8 mouse cellular contexts compared by ENCODE assay signal in genomic region chr14:47104246-47105173, GRCm38 (mm10).
DNase-seq lines count a peak whose midpoint lies in the region; ATAC-seq lines count a peak whose summit lies in the region.

No protein-coding gene starts in this region.

- no peaks in the 10 kb centered on the region for H3K9me3 ChIP-seq in embryonic facial prominence, embryonic 15.5 days (replicated peaks)

- no peak overlapping the region for H3K9ac ChIP-seq in embryonic facial prominence, embryonic 15.5 days

- peak overlapping the region; percentile 2; the same call in 1 of the 2 replicates for H3K4me3 ChIP-seq in embryonic facial prominence, embryonic 15.5 days (replicated peaks)

- H3K36me3 ChIP-seq in embryonic facial prominence, embryonic 15.5 days: 0 out of 2 replicates have a peak, but pooled peaks cover 7% of the 10 kb centered on the region

- H3K4me2 ChIP-seq in embryonic facial prominence, embryonic 15.5 days (replicated peaks): peak overlapping the region; percentile 29

- no peaks in the 10 kb centered on the region for H3K27me3 ChIP-seq in embryonic facial prominence, embryonic 15.5 days

- no peak for ATAC-seq in embryonic facial prominence, embryonic 15.5 days (ENCODE audit: insufficient number of reproducible peaks, low FRiP score, low TSS enrichment, low read depth)
- ATAC-seq in erythroblast, adult 5-6 weeks (replicated peaks; ENCODE audit: low FRiP score, poor library complexity, severe bottlenecking): no peak

- peak overlapping the region; percentile 3 for H3K27ac ChIP-seq in embryonic facial prominence, embryonic 15.5 days (replicated peaks)

- intact Hi-C loops in gastrocnemius, postnatal 14 days (cut with DNase I; ENCODE audit: low total_unique reads): no loop called here

- DNase-seq in gastrocnemius, postnatal 14 days: peak; percentile 25
- DNase-seq in gastrocnemius, adult 18-20 months (ENCODE audit: low spot score): no peak
- DNase-seq in A20 (ENCODE audit: low read depth, low spot score): peak; percentile 22
- DNase-seq in lung, postnatal 10 days: peak; percentile 13
- no peak for DNase-seq in retina, embryonic 14.5 days (ENCODE audit: low spot score)
- DNase-seq in retina, postnatal 1 day: no peak

- WGBS in embryonic facial prominence, embryonic 15.5 days: 21% methylated on average over 19 of the region's 19 CpGs

- peaks cover 12% of the 10 kb centered on the region for H3K4me1 ChIP-seq in embryonic facial prominence, embryonic 15.5 days

Comparison
In these comparisons a context has a peak if more than half of its experiments do, and no peak if none do; other contexts are left out.
1. DNase-seq: peak in gastrocnemius, postnatal 14 days (single experiment), A20 (single experiment) and lung, postnatal 10 days (single experiment); none in gastrocnemius, adult 18-20 months (single experiment), retina, embryonic 14.5 days (single experiment) and retina, postnatal 1 day (single experiment).